Mouse (Mus musculus) intestine, embryonic 15.5 days (tissue): Measurements from ENCODE around the gene Hcfc1. TPM values are rescaled to one million over a fixed set of nuclear protein-coding genes. Genes with fewer than 3 reads are reported as not detected.

Experiments
- ATAC-seq: fragments of 200-750 bp; cut with Nextera tagmentation; 2 replicates; pipeline ENCODE4 v1.8.0; 2017; ENCODE audit warnings: moderate TSS enrichment, moderate library complexity
- H3K27ac ChIP-seq: fragments of 300-500 bp; sonication (generic); 2 replicates; pipeline ENCODE4 v1.5.1; 2015; ENCODE audit warnings: mild to moderate bottlenecking, inconsistent platforms
- H3K27me3 ChIP-seq: fragments of 300-500 bp; sonication (generic); replicated peaks from 2 replicates; pipeline ENCODE4 v1.6.1; 2015; ENCODE audit warnings: inconsistent platforms
- H3K36me3 ChIP-seq: fragments of 300-500 bp; sonication (generic); 2 replicates; pipeline ENCODE4 v1.6.1; 2015; ENCODE audit warnings: inconsistent platforms
- H3K4me1 ChIP-seq: fragments of 300-500 bp; sonication (generic); replicated peaks from 2 replicates; pipeline ENCODE4 v1.6.1; 2015; ENCODE audit warnings: inconsistent platforms
- H3K4me2 ChIP-seq: fragments of 300-500 bp; sonication (generic); replicated peaks from 2 replicates; pipeline ENCODE4 v1.6.1; 2015; ENCODE audit warnings: mild to moderate bottlenecking, inconsistent platforms
- H3K4me3 ChIP-seq: fragments of 300-500 bp; sonication (generic); replicated peaks from 2 replicates; pipeline ENCODE4 v1.5.1; 2015; ENCODE audit warnings: inconsistent platforms
- H3K9ac ChIP-seq: fragments of 300-500 bp; sonication (generic); 2 replicates; pipeline ENCODE4 v1.6.1; 2015; ENCODE audit warnings: inconsistent platforms
- H3K9me3 ChIP-seq: fragments of 300-500 bp; sonication (generic); 2 replicates; pipeline ENCODE4 v1.6.1; 2016; ENCODE audit warnings: inconsistent platforms
- WGBS: fragments of 180-500 bp; shearing (Covaris S2); methylation state at CpG from one replicate; pipeline ENCODE4 v1.1.7; 2015; 5-methylcytosine and 5-hydroxymethylcytosine counted together
- polyA plus RNA-seq: library from polyadenylated mRNA; unstranded; fragments of >200 nt; fragmentation: Nextera tagmentation; extraction: Ambion mirVana; gene quantifications from 2 replicates; pipeline ENCODE4 v1.2.1, GENCODE M21; 2015

Gene Hcfc1
- polyA plus RNA-seq, 1 experiment from 2014 or later = 43.0 TPM

DNA sequence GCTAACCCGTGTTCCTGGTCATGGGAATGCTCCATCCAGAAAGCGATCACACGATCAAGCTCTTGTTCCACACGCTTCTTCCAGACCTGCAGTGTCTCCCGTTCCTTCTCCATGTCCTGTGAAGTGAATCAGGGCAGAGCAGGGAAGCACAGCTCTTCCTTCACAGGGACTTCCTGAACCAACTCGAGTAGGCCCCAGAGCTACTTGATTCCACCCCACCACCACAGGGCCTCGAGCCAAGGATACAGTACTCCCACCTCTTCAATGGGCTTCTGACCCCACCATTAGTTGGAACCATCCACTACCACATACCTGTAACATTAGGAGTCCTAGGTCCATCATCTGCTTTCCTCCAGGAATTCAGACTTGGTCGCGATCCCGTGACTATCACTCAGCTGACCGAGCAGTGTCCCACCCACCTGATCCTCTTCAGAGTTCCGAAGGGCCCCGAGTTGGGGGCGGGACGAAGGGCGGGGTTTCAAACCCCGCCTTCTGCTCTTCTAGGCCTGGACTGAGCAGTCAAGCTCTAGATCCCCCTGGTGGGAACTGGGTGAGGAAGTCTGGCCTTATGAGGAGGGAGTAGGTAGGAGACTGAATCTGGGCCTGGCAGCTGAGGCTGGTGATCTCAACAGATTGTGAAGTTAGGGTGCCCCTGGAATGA lies 35.6 kb downstream of the Hcfc1 start, which contains the start of gene Renbp:
Gene Renbp (minus strand): TSS at position 449 of the 661 bp plus-strand sequence.
- peak; percentile 95 for ATAC-seq
- no peaks in the 10 kb centered on the region for H3K36me3 ChIP-seq
- H3K27ac ChIP-seq = no peak within 1 kb of the TSS
- no peaks in the 10 kb centered on the region for H3K27me3 ChIP-seq
- 33% methylated on average over 17 of the region's 17 CpGs for WGBS
- H3K9me3 ChIP-seq = no peaks in the 10 kb centered on the region
- no peaks in the 10 kb centered on the region for H3K4me1 ChIP-seq
- H3K4me2 ChIP-seq = peak within 1 kb of the TSS; percentile 50
- H3K9ac ChIP-seq = peak within 1 kb of the TSS; percentile 20; the same call in 1 of the 2 replicates
- peak within 1 kb of the TSS; percentile 34 for H3K4me3 ChIP-seq

DNA sequence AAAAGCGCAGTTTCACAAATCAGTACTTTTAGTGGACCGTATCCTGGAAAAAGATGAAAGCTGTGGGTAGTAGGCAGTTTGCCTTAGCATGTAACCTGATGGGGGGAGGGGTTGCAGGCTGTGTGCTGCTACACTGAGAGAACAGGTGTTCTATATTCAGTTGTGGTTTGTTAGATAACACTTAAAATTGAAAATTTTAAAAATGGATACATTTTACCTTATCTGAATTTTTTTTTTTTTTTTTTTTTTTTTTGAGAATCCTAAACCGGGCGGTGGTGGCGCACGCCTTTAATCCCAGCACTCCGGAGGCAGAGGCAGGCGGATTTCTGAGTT lies 43.6 kb downstream of the Hcfc1 start:
- no peaks in the 10 kb centered on the region for H3K9me3 ChIP-seq
- H3K27me3 ChIP-seq = no peaks in the 10 kb centered on the region
- no peaks in the 10 kb centered on the region for H3K4me1 ChIP-seq
- 72% methylated on average over 8 of the region's 8 CpGs for WGBS
- peak overlapping the region; percentile 48; the same call in 1 of the 2 replicates for H3K9ac ChIP-seq
- ATAC-seq = no peak
- peak overlapping the region; percentile 51 for H3K4me3 ChIP-seq
- H3K27ac ChIP-seq = peak overlapping the region; percentile 80; the same call in 1 of the 2 replicates
- H3K4me2 ChIP-seq = peak overlapping the region; percentile 67
- no peaks in the 10 kb centered on the region for H3K36me3 ChIP-seq

DNA sequence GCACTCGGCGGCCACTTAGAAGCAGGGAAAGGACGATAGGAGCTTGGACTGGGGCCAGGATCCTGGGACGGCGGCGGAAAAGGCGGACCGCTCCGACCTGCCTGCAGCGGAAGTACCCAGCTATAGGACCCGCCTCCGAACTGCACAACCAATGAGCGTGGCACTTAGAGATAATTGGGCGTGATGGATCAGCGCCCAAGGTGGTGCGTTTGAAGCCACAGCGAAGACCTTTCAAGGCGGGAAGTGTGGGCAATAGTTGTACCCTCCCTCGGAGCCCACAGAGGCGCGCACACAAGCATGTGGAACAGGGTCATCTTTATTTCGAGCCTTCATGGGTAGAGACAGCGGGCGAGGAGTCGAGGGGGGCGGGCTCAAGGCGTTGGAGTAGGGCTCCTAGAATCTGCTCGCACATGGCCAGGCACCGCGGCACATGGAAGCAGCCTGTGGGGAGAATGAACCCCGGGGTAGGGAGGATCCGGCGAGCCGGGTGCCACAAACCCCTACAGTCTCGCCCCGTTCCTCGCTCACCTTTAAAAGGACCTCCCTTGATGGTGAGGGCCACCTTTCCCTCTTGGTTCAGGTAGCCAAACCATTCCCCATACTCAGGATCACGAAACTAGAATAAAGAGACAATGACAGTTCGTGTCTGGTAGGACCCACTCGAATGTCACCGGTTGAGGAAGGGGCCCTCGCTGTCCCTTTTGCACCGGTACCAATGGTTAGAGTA lies 44.2 kb downstream of the Hcfc1 start, which contains the start of the genes Arhgap4 and Naa10:
Gene Arhgap4 (minus strand): TSS at position 48 of the 727 bp plus-strand sequence.
Gene Naa10 (minus strand): TSS at position 122 of the 727 bp plus-strand sequence.
- WGBS = 22% methylated on average over 43 of the region's 43 CpGs
- peak; percentile 97 for ATAC-seq
- Histone ChIP-seq H3K4me2 (peak within 1 kb of the TSS; percentile 67), H3K27ac (peak within 1 kb of the TSS; percentile 83), H3K9ac (peak within 1 kb of the TSS; percentile 59), H3K27me3 (no peaks in the 10 kb centered on the region), H3K4me1 (no peaks in the 10 kb centered on the region), H3K4me3 (peak within 1 kb of the TSS; percentile 51), H3K9me3 (no peaks in the 10 kb centered on the region), H3K36me3 (no peaks in the 10 kb centered on the region)

DNA sequence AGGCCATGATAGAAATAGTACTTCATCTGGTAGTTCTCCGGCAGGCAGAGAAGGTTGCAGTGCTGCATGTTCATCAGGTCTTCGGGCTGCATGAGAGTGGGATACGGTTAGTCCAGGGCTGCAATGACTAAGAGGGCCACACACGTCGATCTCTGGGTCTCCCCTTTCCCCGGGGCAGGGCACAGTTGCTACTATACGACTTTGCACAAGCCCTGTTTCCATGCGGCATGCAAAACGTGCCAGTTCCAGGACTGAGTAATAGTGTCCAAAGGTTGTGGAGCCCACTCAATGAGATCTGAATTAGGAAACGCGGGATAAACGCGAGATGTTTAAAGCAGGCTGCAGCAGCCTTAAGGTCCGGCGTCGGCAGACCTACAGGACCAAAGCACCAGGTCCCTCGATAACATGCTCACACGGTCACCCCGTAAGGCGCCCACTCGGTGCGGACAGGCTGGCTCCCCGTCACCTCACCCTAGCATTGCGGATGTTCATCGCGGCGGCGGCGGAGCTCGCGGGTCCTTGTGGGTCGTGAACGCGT lies 44.8 kb downstream of the Hcfc1 start:
- no peaks in the 10 kb centered on the region for H3K36me3 ChIP-seq
- no peaks in the 10 kb centered on the region for H3K9me3 ChIP-seq
- H3K4me2 ChIP-seq = peak overlapping the region; percentile 60
- no peaks in the 10 kb centered on the region for H3K27me3 ChIP-seq
- peak overlapping the region; percentile 83 for H3K27ac ChIP-seq
- WGBS = 15% methylated on average over 34 of the region's 34 CpGs
- ATAC-seq = peak; percentile 53; the same call in 1 of the 2 replicates
- no peaks in the 10 kb centered on the region for H3K4me1 ChIP-seq
- H3K4me3 ChIP-seq = peak overlapping the region; percentile 51
- peak overlapping the region; percentile 59 for H3K9ac ChIP-seq

DNA sequence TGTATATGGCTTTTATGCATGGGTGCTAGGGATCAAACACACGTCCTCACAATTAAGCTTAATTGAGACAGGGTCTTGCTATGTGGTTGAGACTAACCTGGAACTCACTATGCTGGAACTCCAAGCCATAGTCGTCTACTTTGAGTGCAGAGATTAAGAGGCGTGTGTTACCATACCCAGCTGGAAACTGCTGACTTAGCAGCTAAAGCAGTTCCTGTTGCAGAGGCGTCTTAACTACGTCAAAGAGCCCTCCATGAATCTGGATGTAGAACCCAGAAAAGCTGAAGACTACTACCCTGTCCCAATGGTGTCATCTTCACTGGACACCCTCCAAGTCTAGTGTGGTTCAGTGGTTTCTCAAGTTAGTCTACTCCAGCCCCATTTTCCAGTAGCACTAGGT lies 47.5 kb downstream of the Hcfc1 start:
- Histone ChIP-seq H3K36me3 (no peaks in the 10 kb centered on the region), H3K4me2 (no peak overlapping the region), H3K4me3 (no peak overlapping the region), H3K9ac (no peak overlapping the region), H3K27ac (no peak overlapping the region), H3K9me3 (no peaks in the 10 kb centered on the region), H3K27me3 (no peaks in the 10 kb centered on the region), H3K4me1 (no peaks in the 10 kb centered on the region)
- no peak for ATAC-seq
- 80% methylated on average over 5 of the region's 5 CpGs for WGBS

DNA sequence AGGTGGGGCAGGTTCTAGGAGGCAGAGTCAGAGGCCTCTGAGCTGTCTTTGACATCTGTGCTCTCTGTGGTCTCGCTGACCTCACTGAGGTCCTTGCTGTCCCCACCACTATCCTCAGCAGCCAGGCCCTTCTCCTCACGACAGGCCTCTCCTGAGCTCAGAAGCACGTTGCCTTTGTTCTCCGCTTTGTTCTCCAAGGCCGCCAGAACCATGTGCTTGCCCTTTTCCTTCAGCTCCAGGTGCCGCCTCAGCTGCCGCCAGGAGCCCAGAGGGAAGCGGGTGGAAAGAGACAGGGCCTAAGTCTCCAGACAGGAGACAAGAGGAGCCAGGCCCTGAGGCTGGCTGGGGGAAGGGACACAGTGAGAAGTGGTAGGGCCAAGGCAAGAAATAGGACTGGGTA lies 49.2 kb downstream of the Hcfc1 start:
- Histone ChIP-seq H3K4me3 (no peak overlapping the region), H3K27ac (no peak overlapping the region), H3K36me3 (no peaks in the 10 kb centered on the region), H3K4me1 (no peaks in the 10 kb centered on the region), H3K9me3 (no peaks in the 10 kb centered on the region), H3K9ac (no peak overlapping the region), H3K4me2 (no peak overlapping the region), H3K27me3 (no peaks in the 10 kb centered on the region)
- no peak for ATAC-seq
- WGBS = 85% methylated on average over 8 of the region's 8 CpGs

DNA sequence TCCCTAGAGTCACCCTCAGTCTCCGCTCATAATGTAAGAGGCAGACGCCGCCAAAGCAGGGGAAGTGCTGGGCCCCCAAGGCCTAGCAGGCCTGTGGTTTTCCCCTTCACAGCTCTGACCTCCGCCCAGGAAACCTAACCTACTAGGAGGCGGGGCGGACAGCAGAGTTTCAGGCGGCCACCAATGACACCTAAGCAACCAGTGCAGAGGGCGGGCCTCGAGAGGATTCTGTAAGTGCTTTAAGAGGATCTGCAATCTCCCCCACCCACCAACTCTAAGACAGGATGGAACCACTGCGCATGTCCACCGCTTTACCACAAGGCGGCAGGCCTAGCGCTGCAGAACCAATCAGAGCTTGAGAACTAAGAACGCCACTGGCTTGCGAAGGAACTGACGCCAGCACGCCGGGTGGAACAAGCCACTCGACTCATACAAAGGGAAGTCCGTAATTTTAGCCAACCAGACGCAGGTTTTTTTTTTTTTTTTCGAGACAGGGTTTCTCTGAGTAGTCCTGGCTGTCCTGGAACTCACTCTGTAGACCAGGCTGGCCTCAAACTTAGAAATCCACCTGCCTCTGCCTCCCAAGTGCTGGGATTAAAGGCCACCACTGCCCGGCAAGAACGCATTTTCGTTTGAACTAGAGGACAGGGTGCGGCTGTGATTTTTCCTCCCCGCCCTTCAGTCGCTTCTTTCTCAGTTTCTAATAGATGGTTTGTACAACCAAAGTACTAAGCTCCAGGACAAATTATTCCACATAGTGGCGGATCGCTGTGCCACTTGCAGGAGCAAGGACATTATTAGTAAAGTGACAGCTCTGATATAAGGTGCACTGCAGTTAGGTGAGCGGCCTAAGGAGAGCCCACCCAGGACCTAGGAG lies 51.1 kb downstream of the Hcfc1 start:
- Histone ChIP-seq H3K27me3 (no peaks in the 10 kb centered on the region), H3K27ac (peak overlapping the region; percentile 60), H3K9ac (no peak overlapping the region), H3K9me3 (no peaks in the 10 kb centered on the region), H3K4me1 (no peaks in the 10 kb centered on the region), H3K4me2 (peak overlapping the region; percentile 46), H3K36me3 (no peaks in the 10 kb centered on the region), H3K4me3 (peak overlapping the region; percentile 18)
- 29% methylated on average over 31 of the region's 31 CpGs for WGBS
- peak; percentile 98 for ATAC-seq

DNA sequence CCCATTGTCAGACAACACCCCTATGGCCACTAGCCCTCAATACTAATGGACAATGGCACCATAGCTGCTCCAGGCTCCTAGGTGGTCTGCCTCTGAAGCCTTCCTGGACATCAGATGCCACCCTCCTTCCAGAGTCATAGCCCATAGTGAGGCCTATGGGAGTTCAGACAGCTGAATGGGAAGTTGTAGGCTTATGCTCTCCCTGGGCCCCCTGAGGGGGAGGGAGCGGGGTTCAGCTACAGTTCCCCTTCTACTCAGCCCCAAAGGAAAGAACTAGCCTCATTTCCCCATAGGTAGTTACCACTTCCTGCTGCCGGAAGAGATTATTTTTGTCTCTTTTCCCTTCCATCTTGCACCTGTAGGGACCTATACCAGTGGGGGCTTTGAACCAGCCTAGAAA lies 54.6 kb downstream of the Hcfc1 start:
- Histone ChIP-seq H3K36me3 (no peaks in the 10 kb centered on the region), H3K4me1 (no peaks in the 10 kb centered on the region), H3K27me3 (no peaks in the 10 kb centered on the region), H3K4me3 (no peak overlapping the region), H3K4me2 (0 out of 2 replicates have a peak overlapping the region, but pooled peaks have one; percentile 54), H3K9me3 (no peaks in the 10 kb centered on the region), H3K27ac (no peak overlapping the region), H3K9ac (no peak overlapping the region)
- ATAC-seq = no peak
- 82% methylated on average over 2 of the region's 2 CpGs for WGBS

DNA sequence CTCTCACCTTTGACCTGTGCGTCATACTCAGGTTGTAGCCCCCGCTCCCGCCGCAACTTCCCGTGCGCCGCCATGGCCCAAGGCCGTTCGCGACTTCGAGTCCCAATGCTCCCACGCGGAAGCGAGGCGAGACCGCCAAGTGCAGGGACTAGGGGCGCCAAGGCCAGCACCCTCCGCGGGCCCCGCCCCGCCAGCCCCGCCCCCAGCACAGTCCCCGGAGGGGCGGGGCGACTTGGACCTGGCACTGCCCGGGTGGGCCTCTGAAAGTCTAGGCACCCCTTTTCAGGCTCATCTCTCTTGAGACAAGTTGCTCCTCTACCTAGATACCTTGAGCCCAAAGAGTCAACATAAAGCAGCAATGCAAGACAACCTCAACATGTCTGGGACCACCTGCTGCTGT lies 55.0 kb downstream of the Hcfc1 start:
- Histone ChIP-seq H3K4me1 (no peaks in the 10 kb centered on the region), H3K4me3 (no peak overlapping the region), H3K36me3 (no peaks in the 10 kb centered on the region), H3K27ac (no peak overlapping the region), H3K9me3 (no peaks in the 10 kb centered on the region), H3K4me2 (peak overlapping the region; percentile 54), H3K9ac (no peak overlapping the region; the same call in 1 of the 2 replicates), H3K27me3 (no peaks in the 10 kb centered on the region)
- 39% methylated on average over 24 of the region's 26 CpGs for WGBS
- no peak for ATAC-seq

DNA sequence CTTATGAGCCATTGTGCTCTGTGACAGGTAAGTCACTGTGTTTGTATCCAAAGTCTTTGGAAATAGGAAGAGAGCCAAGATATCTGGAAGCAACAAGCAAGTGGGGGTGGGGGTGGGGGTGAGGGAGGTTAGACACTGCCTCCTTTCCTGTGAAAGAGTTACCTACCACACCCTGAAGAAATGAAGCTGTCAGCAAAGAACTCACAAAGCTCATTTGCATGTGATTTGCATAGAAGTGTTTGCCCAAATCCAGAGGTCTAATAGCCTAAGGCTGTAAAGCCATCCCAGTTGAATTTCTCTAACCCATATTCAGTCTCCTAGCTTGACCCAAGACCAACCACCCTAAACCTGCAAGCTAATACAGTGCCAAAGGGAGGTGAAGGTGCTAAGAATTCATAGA lies 55.7 kb downstream of the Hcfc1 start:
- H3K4me2 ChIP-seq = peak overlapping the region; percentile 54
- no peaks in the 10 kb centered on the region for H3K36me3 ChIP-seq
- no peak overlapping the region for H3K27ac ChIP-seq
- no peaks in the 10 kb centered on the region for H3K27me3 ChIP-seq
- no peaks in the 10 kb centered on the region for H3K9me3 ChIP-seq
- no peak for ATAC-seq
- H3K4me3 ChIP-seq = no peak overlapping the region
- no peak overlapping the region for H3K9ac ChIP-seq
- H3K4me1 ChIP-seq = no peaks in the 10 kb centered on the region

DNA sequence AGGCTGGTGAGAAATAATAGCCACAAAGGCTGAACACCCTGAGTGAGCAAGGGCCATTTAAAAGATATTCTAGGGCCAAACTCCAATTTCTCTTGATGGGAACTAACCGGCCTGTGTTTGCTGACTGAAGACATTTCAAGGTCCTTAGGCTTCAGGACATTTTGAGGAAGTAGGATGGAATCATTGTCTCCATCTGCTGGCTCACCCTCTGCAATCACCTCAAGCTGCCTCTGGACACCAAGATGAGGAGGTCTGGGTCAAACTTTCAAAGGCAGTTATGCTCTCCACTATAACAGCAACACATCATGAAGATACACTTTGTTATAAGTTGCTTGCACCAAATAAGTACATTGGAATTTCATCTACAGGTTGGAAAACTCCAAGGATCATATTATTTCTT lies 56.1 kb downstream of the Hcfc1 start:
- Histone ChIP-seq H3K9me3 (no peaks in the 10 kb centered on the region), H3K36me3 (no peaks in the 10 kb centered on the region), H3K27me3 (no peaks in the 10 kb centered on the region), H3K4me3 (no peak overlapping the region), H3K4me1 (no peaks in the 10 kb centered on the region), H3K9ac (no peak overlapping the region), H3K27ac (no peak overlapping the region), H3K4me2 (no peak overlapping the region)
- ATAC-seq = no peak
- WGBS = 95% methylated on average over 1 of the region's 1 CpGs

DNA sequence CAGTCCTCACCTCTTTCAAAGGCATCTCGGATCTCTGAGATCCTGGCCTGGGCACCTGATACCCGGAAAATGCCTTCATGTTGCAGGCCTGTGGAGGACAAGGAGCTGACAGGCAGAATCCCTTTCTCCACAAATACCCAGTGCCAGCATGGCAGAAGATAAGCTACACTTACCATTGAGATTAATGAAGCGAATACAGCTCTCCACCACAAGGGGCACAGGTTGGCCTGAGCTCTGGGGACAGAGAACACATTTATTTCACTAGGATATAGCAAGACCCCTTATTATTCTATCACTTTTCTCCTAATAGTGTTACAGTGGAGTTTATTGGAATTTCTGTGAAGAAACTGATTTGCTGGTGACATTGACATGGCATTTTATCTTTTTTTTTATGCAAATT lies 68.2 kb downstream of the Hcfc1 start:
- ATAC-seq = no peak
- Histone ChIP-seq H3K4me3 (no peak overlapping the region), H3K4me1 (no peaks in the 10 kb centered on the region), H3K36me3 (no peaks in the 10 kb centered on the region), H3K27ac (no peak overlapping the region), H3K9me3 (no peaks in the 10 kb centered on the region), H3K27me3 (no peaks in the 10 kb centered on the region), H3K4me2 (no peak overlapping the region), H3K9ac (no peak overlapping the region)
- WGBS = 74% methylated on average over 3 of the region's 3 CpGs
